Mouse (Mus musculus) cerebellum, adult 11 months (tissue): Measurements from ENCODE around the gene Prps2.
"Not testable (repeated sequence)": the region's sequence is repeated elsewhere in the genome, so short reads cannot be mapped to it uniquely, and the experiment has no call there.

Experiments
- DNase-seq: peaks from one replicate; pipeline ENCODE4 v3.0.0; 2022

The Prps2 gene

DNA sequence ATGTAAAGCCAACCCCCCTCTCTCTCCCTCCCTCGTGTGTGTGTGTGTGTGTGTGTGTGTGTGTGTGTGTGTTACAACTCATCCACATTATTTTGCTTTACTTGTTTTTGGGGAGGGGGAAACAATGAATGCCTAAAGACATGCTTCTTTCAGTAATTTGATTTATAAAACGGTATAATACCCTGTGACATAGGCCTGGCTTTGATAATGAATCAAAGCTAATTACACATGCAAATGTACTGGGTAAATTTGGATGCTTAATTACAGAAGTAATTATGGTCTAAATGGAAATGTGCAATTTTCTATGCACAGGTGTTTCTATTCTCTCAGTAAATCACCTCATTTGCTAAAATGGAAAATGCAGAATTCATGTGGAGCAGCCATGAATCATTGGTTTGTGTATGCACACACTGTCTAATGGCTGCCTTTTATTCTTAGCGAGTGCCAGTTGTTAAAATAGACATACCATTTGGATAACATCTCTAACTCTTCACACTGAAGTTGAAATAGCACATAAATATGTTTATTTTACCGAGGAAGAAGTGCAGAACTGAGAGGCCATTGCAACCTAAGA lies 61.2 kb downstream of the Prps2 start:
- DNase-seq, result no peak

DNA sequence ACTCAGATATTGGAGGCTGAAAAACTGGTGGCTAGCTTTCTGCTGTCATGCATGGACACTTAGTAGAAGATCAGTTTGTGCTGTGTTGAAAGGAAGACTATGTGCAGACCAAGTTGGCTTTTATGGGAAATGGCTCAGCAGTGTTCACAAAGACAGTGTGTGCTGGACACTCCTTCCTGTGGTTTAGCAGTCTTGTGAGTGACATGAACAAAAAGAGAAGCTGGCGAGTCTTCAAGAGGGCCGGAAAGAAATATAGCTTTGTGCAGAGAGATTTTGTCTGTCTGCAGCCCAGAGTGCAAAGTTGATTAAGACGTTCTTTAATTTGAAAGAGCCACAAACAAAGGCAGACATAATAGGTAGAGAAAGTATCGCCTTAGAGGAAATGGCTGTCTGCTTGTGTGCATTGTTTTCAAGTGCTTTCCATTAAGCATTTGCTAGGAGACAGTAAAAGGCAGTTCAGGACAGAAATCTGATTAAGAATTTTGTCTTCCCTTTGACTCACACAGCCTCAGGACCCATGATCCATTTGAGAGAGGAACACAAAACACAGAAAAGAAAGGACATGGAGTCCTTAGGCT lies 63.6 kb downstream of the Prps2 start:
- no peak for DNase-seq

DNA sequence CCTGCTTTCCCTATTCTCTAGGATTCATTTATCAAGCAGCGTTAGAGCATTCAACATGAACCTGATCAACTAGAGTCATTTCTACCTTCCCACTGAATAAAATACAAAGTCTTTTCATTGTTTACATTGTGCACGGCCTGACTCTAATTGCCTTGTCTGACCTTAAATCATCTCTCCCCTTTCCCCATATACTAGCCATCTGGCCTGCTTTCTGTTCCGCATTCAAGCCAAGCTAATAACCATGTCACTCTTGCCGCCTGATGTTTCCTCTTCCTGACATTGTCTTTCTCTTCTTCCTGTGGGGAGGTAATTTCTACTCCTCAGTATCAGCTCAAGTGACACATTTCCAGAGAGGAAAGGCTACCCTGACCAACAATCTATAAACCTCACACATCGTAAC lies 66.8 kb downstream of the Prps2 start:
- DNase-seq, result no peak

DNA sequence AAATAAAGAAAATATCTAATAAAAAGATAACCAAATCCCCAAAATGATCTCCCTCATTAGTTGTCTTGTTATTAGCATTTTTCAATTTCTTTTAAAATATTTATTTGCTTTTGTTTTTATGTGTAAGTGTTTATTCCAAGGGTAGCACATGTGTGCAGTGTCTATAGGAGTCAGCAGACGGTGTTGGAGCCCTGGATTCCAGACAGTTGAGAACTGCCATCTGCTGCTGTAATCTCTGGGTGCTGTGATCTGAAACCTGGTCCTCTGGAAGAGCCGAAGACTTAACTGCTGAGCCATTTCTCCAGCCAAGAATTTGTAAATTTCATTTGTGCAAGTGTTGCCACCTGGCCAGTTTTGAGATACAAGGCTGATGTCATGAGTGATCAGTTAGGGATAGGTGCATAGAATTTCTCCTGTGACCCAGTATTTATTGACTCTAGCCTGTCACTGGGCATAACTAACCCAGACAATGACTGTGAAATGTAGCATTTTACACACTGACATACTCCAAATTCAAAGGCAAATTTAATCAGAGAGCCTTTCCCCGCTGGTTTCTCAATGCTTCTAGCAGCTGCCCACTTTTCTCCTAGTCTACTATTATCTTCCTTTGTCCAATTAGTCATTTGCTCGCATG lies 67.3 kb downstream of the Prps2 start:
- DNase-seq, result no peak

DNA sequence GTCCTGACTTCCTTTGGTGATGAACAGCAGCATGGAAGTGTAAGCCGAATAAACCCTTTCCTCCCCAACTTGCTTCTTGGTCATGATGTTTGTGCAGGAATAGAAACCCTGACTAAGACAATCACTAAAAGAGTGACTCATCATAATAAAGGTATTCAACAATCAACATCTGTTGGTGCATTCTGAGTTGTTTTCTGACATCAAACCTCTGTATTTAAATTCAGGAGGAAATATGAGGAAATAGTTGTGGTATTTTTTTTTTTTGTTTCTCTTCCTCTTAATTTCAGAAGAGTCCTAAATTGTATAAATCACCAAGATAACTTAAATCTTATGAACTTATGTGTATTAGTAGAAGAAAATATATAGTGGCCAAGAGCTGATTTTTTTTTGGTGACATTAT lies 80.5 kb downstream of the Prps2 start:
- DNase-seq, result not testable (repeated sequence)
